In genomic region chr1:187956702-187957101, GRCm38 (mm10) we compare ENCODE assay signal across 21 mouse cellular contexts.
DNase-seq lines count a peak whose midpoint lies in the region; TF ChIP-seq lines count a peak whose summit lies in the region.
"Had no signal": no experiment of that assay in that cellular context is flagged by ENCODE, and none has a peak within 500 bp of the region (broad histone marks: within the 10 kb centered on the region; RNA-seq: fewer than 3 reads in every experiment).

No protein-coding gene starts in this region.

- TF ChIP-seq POLR2A in CH12.LX (IDR thresholded peaks at IDR 0.05; ENCODE audit: low read depth, low read length) (no peak), MEL (IDR thresholded peaks at IDR 0.05; ENCODE audit: control insufficient read depth in 1 of 2, insufficient read depth in 1 of 2, low read depth in 1 of 2, low read length in 2 of 2, poor library complexity in 1 of 2) (no peak)

- dilution Hi-C loops in CH12.LX (cut with MboI; ENCODE audit: extremely low pct_ligation_motif_present, extremely low pct_unique_long_range_greater_than_20kb, low sequenced_read_pairs) = no loop called here

- in situ Hi-C loops in CH12.LX (cut with MboI; ENCODE audit: low pct_ligation_motif_present, low pct_unique_long_range_greater_than_20kb, low sequenced_read_pairs) = no loop called here
- in situ Hi-C loops in ES-E14 (cut with MboI; ENCODE audit: low sequenced_read_pairs in 2 of 2, unreplicated experiment in 2 of 2) = no loop called here

- H3K36me3 ChIP-seq in CH12.LX (replicated peaks in 1 of 2; ENCODE audit: control insufficient read depth in 1 of 2, insufficient read depth in 1 of 2, low read length in 1 of 2) (no peaks in the 10 kb centered on the region), ES-E14 (ENCODE audit: control insufficient read depth, insufficient read depth, low read length, poor library complexity, severe bottlenecking) (no peaks in the 10 kb centered on the region), MEL (ENCODE audit: control insufficient read depth in 1 of 2, insufficient read depth in 2 of 2, low read length in 2 of 2) (no peaks in the 10 kb centered on the region)
- H3K36me3 ChIP-seq: G1E had no signal

- H3K27ac ChIP-seq in CH12.LX (ENCODE audit: insufficient read depth, low read depth) (no peak overlapping the region), ES-E14 (ENCODE audit: insufficient read depth, low read depth, low read length, poor library complexity, severe bottlenecking) (no peak overlapping the region), MEL (ENCODE audit: control insufficient read depth, low read depth, low read length) (no peak overlapping the region)

- H3K9ac ChIP-seq in CH12.LX (ENCODE audit: insufficient read depth, low read depth) (no peak overlapping the region), ES-E14 (ENCODE audit: insufficient read depth, low read depth, low read length, poor library complexity, severe bottlenecking) (no peak overlapping the region), MEL (ENCODE audit: control insufficient read depth, low read depth, low read length, poor library complexity, severe bottlenecking) (no peak overlapping the region)

- DNase-seq in CH12.LX (ENCODE audit: extremely low read depth) = no peak
- no peak for DNase-seq in ES-E14 (ENCODE audit: low read depth, low spot score)
- no peak for DNase-seq in MEL (ENCODE audit: low read depth, low spot score)
- no peak for DNase-seq in right cerebral cortex, postnatal 4 days
- no peak for DNase-seq in adrenal gland, postnatal 25 days
- no peak for DNase-seq in urinary bladder, adult 2 months (ENCODE audit: low spot score)
- DNase-seq: adrenal gland, adult 2 months; adrenal gland, adult 8-10 months; adrenal gland, postnatal 10 days; adrenal gland, postnatal 14 days; adrenal gland, postnatal 36 days; B cell, adult 2 months; cerebellum, adult 11 months; cerebellum, adult 11-12 months; cerebellum, adult 18-20 months; cerebellum, adult 2 months; cerebellum, adult 8-10 months; cerebellum, adult 9-10 months; cerebellum, adult 9-11 months had no signal

- peaks cover 76% of the 10 kb centered on the region for H3K9me3 ChIP-seq in CH12.LX (replicated peaks; ENCODE audit: low read length)
- H3K9me3 ChIP-seq in ES-E14 (ENCODE audit: control insufficient read depth, insufficient read depth, low read depth, low read length) = no peaks in the 10 kb centered on the region
- no peaks in the 10 kb centered on the region for H3K9me3 ChIP-seq in MEL (replicated peaks; ENCODE audit: insufficient read depth, low read length)

- H3K79me2 ChIP-seq in CH12.LX (replicated peaks; ENCODE audit: control insufficient read depth, extremely low read depth, insufficient read depth, poor library complexity, severe bottlenecking) (no peaks in the 10 kb centered on the region), MEL (ENCODE audit: control insufficient read depth, insufficient read depth, low read length, poor library complexity) (no peaks in the 10 kb centered on the region)

- H3K4me1 ChIP-seq in CH12.LX (ENCODE audit: control insufficient read depth in 1 of 2, insufficient read depth in 2 of 2) (no peaks in the 10 kb centered on the region), ES-E14 (ENCODE audit: control insufficient read depth in 2 of 2, insufficient read depth in 2 of 2, low read length in 2 of 2, poor library complexity in 1 of 2) (no peaks in the 10 kb centered on the region), MEL (ENCODE audit: control insufficient read depth in 1 of 2, insufficient read depth in 2 of 2, low read length in 2 of 2) (no peaks in the 10 kb centered on the region)

- H3K4me3 ChIP-seq in CH12.LX (replicated peaks in 1 of 3; ENCODE audit: low read depth in 2 of 3, low read length in 2 of 3, poor library complexity in 1 of 3) (no peak overlapping the region), ES-E14 (ENCODE audit: insufficient read depth in 1 of 2, low read depth in 1 of 2, low read length in 2 of 2, poor library complexity in 1 of 2, severe bottlenecking in 1 of 2) (no peak overlapping the region), MEL (ENCODE audit: control insufficient read depth in 1 of 2, insufficient read depth in 1 of 2, low read depth in 2 of 2, low read length in 2 of 2) (no peak overlapping the region)

- no peak for TF ChIP-seq CTCF in CH12.LX (conservative IDR thresholded peaks at IDR 0.05 in 1 of 2, IDR thresholded peaks at IDR 0.05 in 1 of 2; ENCODE audit: low read depth in 2 of 2, low read length in 2 of 2)
- no peak for TF ChIP-seq CTCF in MEL (IDR thresholded peaks at IDR 0.05 in 2 of 3, conservative IDR thresholded peaks at IDR 0.05 in 1 of 3; ENCODE audit: control insufficient read depth in 1 of 3, insufficient read depth in 1 of 3, low read depth in 2 of 3, low read length in 3 of 3, poor library complexity in 1 of 3, severe bottlenecking in 1 of 3)

- H3K4me2 ChIP-seq in CH12.LX (ENCODE audit: insufficient read depth, low read depth, poor library complexity, severe bottlenecking) = no peak overlapping the region

- no peak for TF ChIP-seq EP300 in CH12.LX (IDR thresholded peaks at IDR 0.05; ENCODE audit: low read length)
- TF ChIP-seq EP300 in MEL (IDR thresholded peaks at IDR 0.05; ENCODE audit: low read depth in 1 of 2, low read length in 2 of 2) = no peak

- TF ChIP-seq RAD21 in CH12.LX (IDR thresholded peaks at IDR 0.05; ENCODE audit: low read depth, low read length) (no peak), MEL (IDR thresholded peaks at IDR 0.05; ENCODE audit: low read depth, low read length) (no peak)

- H3K27me3 ChIP-seq in CH12.LX (replicated peaks) (no peaks in the 10 kb centered on the region), MEL (ENCODE audit: control insufficient read depth in 1 of 2, insufficient read depth in 2 of 2, low read length in 2 of 2) (no peaks in the 10 kb centered on the region)
- H3K27me3 ChIP-seq: Patski had no signal

TF ChIP-seq in CH12.LX, 34 proteins besides CTCF, POLR2A, EP300 and RAD21:
- TF ChIP-seq IRF4 (IDR thresholded peaks at IDR 0.05; ENCODE audit: low read depth, low read length) (no peak), ETS1 (conservative IDR thresholded peaks at IDR 0.05; ENCODE audit: low read depth, low read length) (no peak), UBTF (IDR thresholded peaks at IDR 0.05; ENCODE audit: low read depth, low read length) (no peak), RCOR1 (conservative IDR thresholded peaks at IDR 0.05; ENCODE audit: low read depth, low read length) (no peak), PAX5 (IDR thresholded peaks at IDR 0.05; ENCODE audit: low read length) (no peak), MAFK (IDR thresholded peaks at IDR 0.05; ENCODE audit: insufficient replicate concordance, low read length) (peak; percentile 70), NELFE (IDR thresholded peaks at IDR 0.05; ENCODE audit: low read depth, low read length) (no peak)

TF ChIP-seq in ES-E14, 5 proteins besides CTCF, POLR2A, EP300 and RAD21:
- TF ChIP-seq HCFC1 (IDR thresholded peaks at IDR 0.05; ENCODE audit: borderline replicate concordance, insufficient read depth, low read length) = no peak
- TF ChIP-seq MAFK (IDR thresholded peaks at IDR 0.05; ENCODE audit: insufficient read depth, low read depth, low read length) = peak; percentile 86
- TF ChIP-seq ZNF384 (IDR thresholded peaks at IDR 0.05; ENCODE audit: low read depth, low read length) = peak; percentile 17; the same call in 1 of the 2 replicates
- TF ChIP-seq CHD2 (IDR thresholded peaks at IDR 0.05; ENCODE audit: low read depth, low read length) = no peak
TF ChIP-seq in ES-E14: peak in this region for 2.

TF ChIP-seq in MEL, 35 proteins besides CTCF, POLR2A, EP300 and RAD21:
- TF ChIP-seq SMC3 (IDR thresholded peaks at IDR 0.05; ENCODE audit: low read depth, low read length) (no peak), JUND (IDR thresholded peaks at IDR 0.05; ENCODE audit: low read depth, low read length) (no peak), ELF1 (IDR thresholded peaks at IDR 0.05; ENCODE audit: low read depth, low read length) (no peak), ZNF384 (IDR thresholded peaks at IDR 0.05; ENCODE audit: low read depth, low read length) (no peak), RCOR1 (IDR thresholded peaks at IDR 0.05; ENCODE audit: low read depth, low read length) (no peak), MAFK (IDR thresholded peaks at IDR 0.05; ENCODE audit: borderline replicate concordance, low read depth, low read length) (peak; percentile 62), GATA1 (IDR thresholded peaks at IDR 0.05; ENCODE audit: low read depth, low read length) (no peak)
TF ChIP-seq in MEL: peak in this region for 1.

Comparison
In these comparisons a context has a peak if more than half of its experiments do, and no peak if none do; other contexts are left out.
1. Of the 35 proteins assayed by ChIP-seq in both MEL and CH12.LX: peak only in MEL: none; only in CH12.LX: none; in both: MAFK; in neither: 34.